Mouse (Mus musculus) embryo, embryonic 11 days (tissue): ENCODE measurements around the gene Tardbp.

ENCODE experiments used
- DNase-seq: peaks from one replicate; pipeline ENCODE4 v3.0.0-alpha.2; 2015

The Tardbp gene

GRCm38 (mm10) chr4:148626623-148627185, at the start of gene Tardbp:
Tardbp (minus strand) TSS chr4:148627019.
- DNase-seq = peak; percentile 99

GRCm38 (mm10) chr4:148676188-148676960, 49.6 kb upstream of the Tardbp start:
- DNase-seq = peak; percentile 71

GRCm38 (mm10) chr4:148675043-148675442, 48.2 kb upstream of the Tardbp start:
- DNase-seq = no peak

GRCm38 (mm10) chr4:148671230-148671947, 44.6 kb upstream of the Tardbp start:
- DNase-seq = no peak

- DNase-seq = no peak
Measured at GRCm38 (mm10) chr4:148667006-148667755, 40.4 kb upstream of the Tardbp start.

GRCm38 (mm10) chr4:148664021-148664420, 37.2 kb upstream of the Tardbp start:
- no peak for DNase-seq

GRCm38 (mm10) chr4:148663326-148663725, 36.5 kb upstream of the Tardbp start:
- DNase-seq = no peak

GRCm38 (mm10) chr4:148662168-148662965, 35.5 kb upstream of the Tardbp start:
- peak; percentile 83 for DNase-seq

GRCm38 (mm10) chr4:148660174-148660573, 33.4 kb upstream of the Tardbp start:
- DNase-seq = no peak

GRCm38 (mm10) chr4:148657776-148658175, 31.0 kb upstream of the Tardbp start:
- DNase-seq = no peak

- DNase-seq = no peak
Measured at GRCm38 (mm10) chr4:148656691-148657258, 30.0 kb upstream of the Tardbp start.

- no peak for DNase-seq
Measured at GRCm38 (mm10) chr4:148654701-148655398, 28.0 kb upstream of the Tardbp start.

GRCm38 (mm10) chr4:148651045-148651444, 24.2 kb upstream of the Tardbp start:
- DNase-seq = peak; percentile 45

GRCm38 (mm10) chr4:148649309-148649708, 22.5 kb upstream of the Tardbp start:
- no peak for DNase-seq

- no peak for DNase-seq
Measured at GRCm38 (mm10) chr4:148646616-148647015, 19.8 kb upstream of the Tardbp start.

- DNase-seq = no peak
Measured at GRCm38 (mm10) chr4:148644926-148645325, 18.1 kb upstream of the Tardbp start.

GRCm38 (mm10) chr4:148644157-148644511, 17.3 kb upstream of the Tardbp start:
- peak; percentile 74 for DNase-seq

GRCm38 (mm10) chr4:148643291-148644156, 16.7 kb upstream of the Tardbp start, which contains the start of gene Gm572:
Gm572 (plus strand) TSS chr4:148643317.
- DNase-seq = no peak

GRCm38 (mm10) chr4:148641121-148641520, 14.3 kb upstream of the Tardbp start:
- no peak for DNase-seq

- DNase-seq = no peak
Measured at GRCm38 (mm10) chr4:148639455-148639854, 12.6 kb upstream of the Tardbp start.
